Mouse (Mus musculus) regulatory T cell (primary cell): ENCODE data around the gene Prkag2.
"Not testable (repeated sequence)": the region's sequence is repeated elsewhere in the genome, so short reads cannot be mapped to it uniquely, and the experiment has no call there.

ENCODE experiments used
- in situ Hi-C: fragments of 300-600 bp; cut with MboI, MseI; formaldehyde crosslinking; loops from one replicate; pipeline ENCODE4 v1.15.1; 2025; ENCODE audit warnings: high pct_unique_total_duplicates

The Prkag2 gene

GRCm38 (mm10) chr5:24874111-24874510 is 226.3 kb downstream of the Prkag2 start:
- in situ Hi-C loops = no loop called here

GRCm38 (mm10) chr5:24873221-24873620 is 227.2 kb downstream of the Prkag2 start:
- in situ Hi-C loops = no loop called here

GRCm38 (mm10) chr5:24871276-24871675 is 229.2 kb downstream of the Prkag2 start:
- in situ Hi-C loops = no loop called here

GRCm38 (mm10) chr5:24869796-24870289 is 230.6 kb downstream of the Prkag2 start:
- in situ Hi-C loops = no loop called here

GRCm38 (mm10) chr5:24863804-24864203 is 236.6 kb downstream of the Prkag2 start:
- in situ Hi-C loops = no loop called here

- in situ Hi-C loops = no loop called here
Measured at GRCm38 (mm10) chr5:24861449-24861930, 239.0 kb downstream of the Prkag2 start.

- in situ Hi-C loops = no loop called here
Measured at GRCm38 (mm10) chr5:24860635-24861448, 239.6 kb downstream of the Prkag2 start.

- in situ Hi-C loops = no loop called here
Measured at GRCm38 (mm10) chr5:24859771-24860540, 240.5 kb downstream of the Prkag2 start.

- in situ Hi-C loops = loop anchor here (5.0 kb wide), 1 partner anchor 32 kb away; no protein-coding TSS in a partner anchor
Measured at GRCm38 (mm10) chr5:24854827-24855600, 245.4 kb downstream of the Prkag2 start.

- in situ Hi-C loops = loop anchor here (5.0 kb wide), 1 partner anchor 33 kb away; no protein-coding TSS in a partner anchor
Measured at GRCm38 (mm10) chr5:24854256-24854655, 246.2 kb downstream of the Prkag2 start.

- in situ Hi-C loops = not testable (repeated sequence)
Measured at GRCm38 (mm10) chr5:24848261-24848660, 252.2 kb downstream of the Prkag2 start.

GRCm38 (mm10) chr5:24843841-24844240 is 256.6 kb downstream of the Prkag2 start:
- in situ Hi-C loops = no loop called here

- in situ Hi-C loops = no loop called here
Measured at GRCm38 (mm10) chr5:24843103-24843475, 257.4 kb downstream of the Prkag2 start.

- in situ Hi-C loops = no loop called here
Measured at GRCm38 (mm10) chr5:24842274-24843102, 258.0 kb downstream of the Prkag2 start, which contains the start of gene Rheb. Gene Rheb (minus strand): TSS chr5:24842624.

- in situ Hi-C loops = no loop called here
Measured at GRCm38 (mm10) chr5:24841662-24842273, 258.7 kb downstream of the Prkag2 start.

GRCm38 (mm10) chr5:24840975-24841431 is 259.4 kb downstream of the Prkag2 start:
- in situ Hi-C loops = no loop called here

GRCm38 (mm10) chr5:24834491-24834890 is 266.0 kb downstream of the Prkag2 start:
- in situ Hi-C loops = no loop called here

- in situ Hi-C loops = no loop called here
Measured at GRCm38 (mm10) chr5:24831912-24832311, 268.5 kb downstream of the Prkag2 start.

- in situ Hi-C loops = no loop called here
Measured at GRCm38 (mm10) chr5:24828446-24828845, 272.0 kb downstream of the Prkag2 start.

- in situ Hi-C loops = no loop called here
Measured at GRCm38 (mm10) chr5:24827173-24827572, 273.3 kb downstream of the Prkag2 start.
